Mouse (Mus musculus) heart, adult 2 months (tissue): ENCODE results near the gene Fbxo36. TPM values are rescaled to one million over a fixed set of nuclear protein-coding genes. Genes with fewer than 3 reads are reported as not detected.

Experiments used
- DNase-seq, 2 experiments: peaks; one replicate each; pipeline ENCODE4 v3.0.0; 2021
- H3K27ac ChIP-seq: fragments of 200-600 bp; 2 replicates; pipeline ENCODE4 v1.8.1; 2022
- H3K27me3 ChIP-seq: fragments of 200-500 bp; 2 replicates; pipeline ENCODE4 v1.6.1; 2012; ENCODE audit warnings: mild to moderate bottlenecking, low read length, inconsistent platforms, mixed read lengths; ENCODE audit not compliant: control insufficient read depth, insufficient read depth
- H3K36me3 ChIP-seq: fragments of 200-500 bp; 2 replicates; pipeline ENCODE4 v1.6.1; 2012; ENCODE audit warnings: low read length, inconsistent platforms; ENCODE audit not compliant: control insufficient read depth, insufficient read depth
- H3K4me1 ChIP-seq: fragments of 200-500 bp; 2 replicates; pipeline ENCODE4 v1.6.1; 2011; ENCODE audit warnings: low read length; ENCODE audit not compliant: control insufficient read depth, insufficient read depth
- H3K4me3 ChIP-seq: fragments of 200-600 bp; 2 replicates; pipeline ENCODE4 v1.8.1; 2022
- H3K79me2 ChIP-seq: fragments of 200-500 bp; replicated peaks from 2 replicates; pipeline ENCODE4 v1.6.1; 2012; ENCODE audit warnings: mild to moderate bottlenecking, inconsistent platforms, low read length, moderate library complexity, mixed read lengths; ENCODE audit not compliant: control insufficient read depth, insufficient read depth
- H3K9ac ChIP-seq: fragments of 200-500 bp; 2 replicates; pipeline ENCODE4 v1.6.1; 2012; ENCODE audit warnings: low read depth, mild to moderate bottlenecking, control low read depth, inconsistent platforms, low read length, mixed read lengths
- CTCF ChIP-seq: fragments of 200-600 bp; IDR thresholded peaks from 2 replicates; pipeline ENCODE4 v1.8.1; 2022; ENCODE audit warnings: antibody characterized with exemption, mild to moderate bottlenecking, moderate library complexity
- EP300 ChIP-seq: fragments of 200-500 bp; IDR thresholded peaks from 2 replicates; pipeline ENCODE4 v1.6.1; 2011; ENCODE audit warnings: low read depth, low read length, control low read depth; ENCODE audit not compliant: insufficient read depth
- POLR2A ChIP-seq: fragments of 200-500 bp; IDR thresholded peaks from 2 replicates; pipeline ENCODE4 v1.6.1; 2011; ENCODE audit warnings: mild to moderate bottlenecking, low read depth, low read length, control low read depth; ENCODE audit not compliant: insufficient read depth
- WGBS: fragments of 180-500 bp; shearing (Covaris S2); methylation state at CpG from one replicate; pipeline ENCODE4 v1.1.7; 2018; 5-methylcytosine and 5-hydroxymethylcytosine counted together
- intact Hi-C: fragments of 180-260 bp; cut with DNase I; formaldehyde crosslinking; loops from one replicate; pipeline ENCODE4 v1.15.1; 2025
- polyA plus RNA-seq: library from polyadenylated mRNA; depleted of rRNA; stranded (reverse); fragments of >200 nt; gene quantifications from 2 replicates; pipeline ENCODE4 v1.2.3, GENCODE M21; 2012
- total RNA-seq, 2 experiments: library from RNA; stranded (reverse); gene quantifications; 2 replicates each; pipeline ENCODE4 v1.2.3; 2021

Fbxo36 gene
- total and polyA plus RNA-seq, 3 experiments = 1.5 to 2.7 (median 2.5) TPM

DNA sequence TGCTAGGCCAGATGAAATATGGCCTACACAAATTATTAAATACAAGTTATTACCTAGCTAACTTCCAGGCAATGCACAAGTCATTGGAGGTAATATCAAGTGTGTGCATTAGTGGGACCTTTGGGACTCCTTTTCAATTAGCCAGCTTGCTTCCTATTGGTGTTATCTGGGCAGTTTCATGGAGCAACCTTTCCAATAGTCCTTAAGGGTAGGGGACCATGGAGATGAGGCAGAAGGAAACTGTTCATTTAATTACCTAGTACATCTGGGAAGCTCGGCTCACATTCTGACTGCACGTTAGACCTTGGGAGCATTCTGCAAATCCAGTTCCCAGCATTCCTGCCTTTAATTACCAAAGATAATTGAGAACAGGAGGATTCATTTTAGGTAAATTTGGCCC is 64.8 kb downstream of the Fbxo36 start:
- no peak for DNase-seq
- no peaks in the 10 kb centered on the region for H3K27me3 ChIP-seq
- H3K27ac ChIP-seq = no peak overlapping the region
- no peaks in the 10 kb centered on the region for H3K4me1 ChIP-seq
- no peak overlapping the region for H3K9ac ChIP-seq
- H3K4me3 ChIP-seq = no peak overlapping the region
- H3K79me2 ChIP-seq = no peaks in the 10 kb centered on the region
- no peaks in the 10 kb centered on the region for H3K36me3 ChIP-seq
- intact Hi-C loops = loop anchor here (5.0 kb wide), 1 partner anchor 352 kb away; no protein-coding TSS in a partner anchor
- TF ChIP-seq POLR2A (no peak), CTCF (no peak)
- 93% methylated on average over 2 of the region's 2 CpGs for WGBS

DNA sequence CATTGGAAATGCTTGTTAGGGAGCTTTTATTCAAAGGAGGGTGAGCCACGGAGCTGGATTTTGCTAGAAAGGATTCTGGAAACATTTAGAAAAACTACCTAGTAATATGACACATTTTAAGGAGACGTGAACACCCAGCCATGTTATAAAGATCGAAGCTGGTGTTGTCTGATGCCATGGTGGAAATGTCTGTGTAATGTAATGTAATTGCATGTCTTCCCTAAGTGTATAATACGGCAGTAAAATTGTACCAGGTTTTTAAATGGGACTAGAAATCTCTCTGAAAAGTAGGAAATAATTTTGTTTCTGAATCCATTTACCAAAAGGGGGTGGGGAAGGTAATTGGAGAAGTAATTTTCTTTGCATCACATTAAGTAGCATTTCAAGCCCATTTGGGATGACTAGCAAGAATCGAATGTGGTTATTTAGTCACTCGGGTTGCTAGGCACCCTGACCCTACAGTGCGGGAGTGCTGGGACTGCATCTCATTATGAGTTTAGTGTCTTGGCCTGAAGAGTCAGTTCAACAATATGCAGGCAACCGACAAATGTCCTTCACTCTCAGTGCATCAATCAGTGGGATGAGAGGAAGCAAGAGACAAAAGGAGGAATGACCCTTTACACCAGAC is 70.7 kb downstream of the Fbxo36 start:
- Histone ChIP-seq H3K79me2 (no peaks in the 10 kb centered on the region), H3K4me1 (no peaks in the 10 kb centered on the region), H3K4me3 (no peak overlapping the region), H3K36me3 (no peaks in the 10 kb centered on the region), H3K27me3 (no peaks in the 10 kb centered on the region), H3K9ac (no peak overlapping the region), H3K27ac (no peak overlapping the region)
- TF ChIP-seq EP300 (no peak), POLR2A (no peak), CTCF (no peak)
- WGBS = 79% methylated on average over 8 of the region's 8 CpGs
- intact Hi-C loops = no loop called here
- no peak for DNase-seq

DNA sequence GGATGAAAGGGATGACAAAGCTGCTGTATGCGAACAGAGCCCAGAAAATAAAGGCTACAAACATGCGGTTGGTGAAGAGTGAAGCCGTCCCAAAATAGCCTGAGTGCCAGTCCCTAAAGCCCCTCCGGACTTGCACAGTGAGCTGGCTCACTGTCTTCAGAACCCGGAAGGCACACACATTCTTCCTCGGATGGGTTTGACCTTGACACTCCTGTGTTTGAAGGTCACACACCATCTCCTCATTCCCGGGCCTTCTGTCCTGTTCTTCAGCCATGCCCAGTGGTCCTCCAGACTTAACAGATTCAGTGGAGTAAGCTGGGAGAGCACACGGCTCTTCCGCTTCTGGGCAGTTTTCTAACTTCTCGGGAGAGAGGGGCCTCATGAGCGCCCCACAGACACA is 72.9 kb downstream of the Fbxo36 start:
- Histone ChIP-seq H3K79me2 (no peaks in the 10 kb centered on the region), H3K4me1 (no peaks in the 10 kb centered on the region), H3K27ac (no peak overlapping the region), H3K9ac (no peak overlapping the region), H3K36me3 (no peaks in the 10 kb centered on the region), H3K4me3 (no peak overlapping the region), H3K27me3 (no peaks in the 10 kb centered on the region)
- intact Hi-C loops = no loop called here
- 86% methylated on average over 11 of the region's 11 CpGs for WGBS
- DNase-seq = no peak
- TF ChIP-seq CTCF (no peak), POLR2A (no peak), EP300 (no peak)

DNA sequence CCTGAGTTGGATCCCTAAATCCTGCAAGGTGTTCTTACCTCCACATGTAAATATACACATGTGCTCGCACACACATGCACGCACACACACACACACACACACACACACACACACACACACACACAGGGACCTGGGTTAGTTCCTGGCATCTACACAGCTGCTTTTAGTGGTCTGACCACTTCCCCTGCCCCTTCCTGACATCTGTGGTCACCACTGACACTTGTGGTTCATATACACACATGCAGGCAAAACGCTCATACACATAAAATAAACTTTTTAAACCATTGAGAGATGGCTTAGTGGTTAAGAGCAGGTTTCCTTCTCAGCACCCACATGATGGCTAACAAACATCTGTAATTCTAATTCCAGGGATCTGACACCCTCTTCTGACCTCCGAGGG is 75.4 kb downstream of the Fbxo36 start:
- Histone ChIP-seq H3K4me3 (no peak overlapping the region), H3K27me3 (no peaks in the 10 kb centered on the region), H3K4me1 (no peaks in the 10 kb centered on the region), H3K9ac (no peak overlapping the region), H3K27ac (no peak overlapping the region), H3K36me3 (no peaks in the 10 kb centered on the region), H3K79me2 (no peaks in the 10 kb centered on the region)
- 86% methylated on average over 4 of the region's 4 CpGs for WGBS
- intact Hi-C loops = no loop called here
- DNase-seq = no peak
- TF ChIP-seq POLR2A (no peak), CTCF (no peak), EP300 (no peak)

DNA sequence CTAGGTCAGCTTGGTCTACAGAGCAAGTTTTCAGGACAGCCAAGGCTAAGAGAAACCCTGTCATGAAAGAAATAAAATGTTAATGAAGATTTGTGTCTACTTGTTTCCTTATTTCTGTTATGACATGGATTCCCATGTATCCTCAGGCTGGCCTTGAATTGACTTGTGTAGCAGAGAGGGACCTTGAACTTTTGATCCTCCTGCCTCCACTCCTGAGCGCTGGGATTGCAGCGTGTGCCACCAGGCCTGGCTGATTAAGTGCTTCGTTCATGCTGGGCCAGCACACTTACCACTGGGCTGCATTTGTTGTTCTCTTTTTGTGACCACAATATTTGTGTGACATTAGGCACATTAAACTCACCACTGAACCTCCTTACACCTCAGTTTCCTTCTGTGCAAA is 79.2 kb downstream of the Fbxo36 start:
- H3K79me2 ChIP-seq = no peaks in the 10 kb centered on the region
- DNase-seq = no peak
- H3K36me3 ChIP-seq = no peaks in the 10 kb centered on the region
- intact Hi-C loops = no loop called here
- H3K27me3 ChIP-seq = no peaks in the 10 kb centered on the region
- no peaks in the 10 kb centered on the region for H3K4me1 ChIP-seq
- no peak overlapping the region for H3K9ac ChIP-seq
- 95% methylated on average over 3 of the region's 3 CpGs for WGBS
- H3K4me3 ChIP-seq = no peak overlapping the region
- TF ChIP-seq CTCF (no peak), POLR2A (no peak), EP300 (no peak)
- H3K27ac ChIP-seq = no peak overlapping the region

DNA sequence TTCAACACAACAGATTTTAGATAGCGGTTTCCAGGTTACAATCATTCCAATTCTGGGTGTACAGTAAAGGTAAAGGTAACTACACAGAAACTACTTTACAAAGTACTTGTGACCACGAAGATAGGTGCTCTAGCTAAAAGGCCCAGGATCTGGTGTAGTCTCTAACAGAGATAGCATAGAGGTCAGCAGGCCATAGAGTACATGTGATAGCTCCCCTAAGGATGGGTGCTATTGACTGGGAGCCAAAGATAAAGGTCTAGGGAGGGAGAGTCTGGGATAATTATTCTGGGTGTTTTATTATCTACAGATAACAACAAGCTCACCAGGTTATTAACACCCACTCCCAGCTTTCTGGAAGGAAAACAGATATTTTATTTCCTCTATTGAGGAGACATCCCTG is 83.8 kb downstream of the Fbxo36 start:
- intact Hi-C loops = no loop called here
- H3K79me2 ChIP-seq = no peaks in the 10 kb centered on the region
- H3K36me3 ChIP-seq = no peaks in the 10 kb centered on the region
- no peak overlapping the region for H3K4me3 ChIP-seq
- H3K9ac ChIP-seq = no peak overlapping the region
- TF ChIP-seq EP300 (no peak), CTCF (no peak), POLR2A (no peak)
- DNase-seq = no peak
- no peaks in the 10 kb centered on the region for H3K27me3 ChIP-seq
- 75% methylated on average over 2 of the region's 2 CpGs for WGBS
- H3K4me1 ChIP-seq = no peaks in the 10 kb centered on the region
- no peak overlapping the region for H3K27ac ChIP-seq

DNA sequence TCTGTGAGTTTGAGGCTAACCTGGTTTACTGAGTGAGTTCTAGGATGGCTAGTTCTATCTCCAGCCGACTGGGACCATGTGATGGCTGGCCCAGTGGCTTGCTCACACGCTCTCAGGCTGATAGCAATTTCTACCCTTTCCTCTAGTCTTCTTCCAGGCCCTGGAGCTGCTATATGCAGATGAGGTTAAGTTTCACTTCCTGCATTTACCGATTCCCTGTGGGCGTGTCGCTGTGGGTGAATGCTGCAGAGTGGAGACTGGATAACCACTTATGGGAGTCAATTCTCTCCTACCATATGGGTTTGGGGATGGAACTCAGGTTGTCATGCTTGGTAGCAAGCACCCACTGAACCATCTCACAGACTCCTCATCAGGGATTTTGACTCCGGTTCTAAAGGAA is 84.5 kb downstream of the Fbxo36 start:
- no peak overlapping the region for H3K4me3 ChIP-seq
- H3K27me3 ChIP-seq = no peaks in the 10 kb centered on the region
- no peaks in the 10 kb centered on the region for H3K4me1 ChIP-seq
- TF ChIP-seq CTCF (no peak), POLR2A (no peak), EP300 (no peak)
- DNase-seq = peak in 1 of 2 experiments; percentile 10
- no peaks in the 10 kb centered on the region for H3K36me3 ChIP-seq
- no peak overlapping the region for H3K27ac ChIP-seq
- H3K9ac ChIP-seq = no peak overlapping the region
- H3K79me2 ChIP-seq = no peaks in the 10 kb centered on the region
- intact Hi-C loops = no loop called here
- 65% methylated on average over 6 of the region's 6 CpGs for WGBS
